Mouse (Mus musculus) neural tube, embryonic 13.5 days (tissue): ENCODE data around the gene Irs1. TPM values are rescaled to one million over a fixed set of nuclear protein-coding genes. Genes with fewer than 3 reads are reported as not detected.

ENCODE experiments used
- ATAC-seq: fragments of 200-750 bp; cut with Nextera tagmentation; 2 replicates; pipeline ENCODE4 v1.8.0; 2017; ENCODE audit warnings: low read depth, mild to moderate bottlenecking, moderate TSS enrichment, moderate library complexity
- H3K27ac ChIP-seq: fragments of 300-500 bp; sonication (generic); replicated peaks from 2 replicates; pipeline ENCODE4 v1.5.1; 2015; ENCODE audit warnings: moderate library complexity, mild to moderate bottlenecking, inconsistent platforms
- H3K27me3 ChIP-seq: fragments of 300-500 bp; sonication (generic); 2 replicates; pipeline ENCODE4 v1.6.1; 2015; ENCODE audit warnings: mild to moderate bottlenecking, inconsistent platforms
- H3K36me3 ChIP-seq: fragments of 300-500 bp; sonication (generic); 2 replicates; pipeline ENCODE4 v1.6.1; 2015; ENCODE audit warnings: mild to moderate bottlenecking, inconsistent platforms
- H3K4me1 ChIP-seq: fragments of 300-500 bp; sonication (generic); replicated peaks from 2 replicates; pipeline ENCODE4 v1.6.1; 2015; ENCODE audit warnings: inconsistent platforms
- H3K4me2 ChIP-seq: fragments of 300-500 bp; sonication (generic); 2 replicates; pipeline ENCODE4 v1.6.1; 2015; ENCODE audit warnings: inconsistent platforms, mild to moderate bottlenecking, moderate library complexity
- H3K4me3 ChIP-seq: fragments of 300-500 bp; sonication (generic); 2 replicates; pipeline ENCODE4 v1.5.1; 2015; ENCODE audit warnings: mild to moderate bottlenecking, inconsistent platforms
- H3K9ac ChIP-seq: fragments of 300-500 bp; sonication (generic); 2 replicates; pipeline ENCODE4 v1.6.1; 2015; ENCODE audit warnings: moderate library complexity, mild to moderate bottlenecking, inconsistent platforms
- H3K9me3 ChIP-seq: fragments of 300-500 bp; sonication (generic); 2 replicates; pipeline ENCODE4 v1.6.1; 2016; ENCODE audit warnings: inconsistent platforms
- WGBS: fragments of 180-500 bp; shearing (Covaris S2); methylation state at CpG from one replicate; pipeline ENCODE4 v1.1.7; 2015; 5-methylcytosine and 5-hydroxymethylcytosine counted together
- polyA plus RNA-seq: library from polyadenylated mRNA; unstranded; fragments of >200 nt; fragmentation: Nextera tagmentation; extraction: Ambion mirVana; gene quantifications from 2 replicates; pipeline ENCODE4 v1.2.1, GENCODE M21; 2015

Irs1 gene
- polyA plus RNA-seq, 1 experiment from 2014 or later, result 7.1 TPM

DNA sequence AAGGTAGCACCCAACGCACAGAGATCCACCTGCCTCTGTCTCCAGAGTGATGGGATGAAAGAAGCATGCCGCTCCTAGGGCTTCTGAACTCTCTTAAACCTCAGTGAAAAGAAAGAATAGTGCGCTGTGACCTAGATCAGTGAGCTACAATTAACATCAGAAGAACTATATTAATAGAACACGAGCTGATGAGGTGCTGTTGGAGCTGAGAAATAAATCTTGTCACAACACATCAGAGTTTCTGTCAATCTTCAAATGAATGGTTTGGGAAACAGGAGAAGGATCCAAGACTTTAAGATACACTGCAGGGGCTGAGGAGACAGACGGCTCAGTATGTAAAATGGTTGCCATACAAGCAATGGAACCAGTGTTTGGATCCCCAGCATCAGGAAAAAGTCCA is 19.0 kb downstream of the Irs1 start:
- peaks cover 8% of the 10 kb centered on the region for H3K36me3 ChIP-seq
- ATAC-seq, result no peak
- peaks cover 20% of the 10 kb centered on the region for H3K4me1 ChIP-seq
- H3K9me3 ChIP-seq, result no peaks in the 10 kb centered on the region
- no peak overlapping the region for H3K4me2 ChIP-seq
- H3K9ac ChIP-seq, result no peak overlapping the region
- H3K4me3 ChIP-seq, result no peak overlapping the region
- WGBS, result 84% methylated on average over 5 of the region's 5 CpGs
- H3K27me3 ChIP-seq, result no peaks in the 10 kb centered on the region
- H3K27ac ChIP-seq, result no peak overlapping the region

DNA sequence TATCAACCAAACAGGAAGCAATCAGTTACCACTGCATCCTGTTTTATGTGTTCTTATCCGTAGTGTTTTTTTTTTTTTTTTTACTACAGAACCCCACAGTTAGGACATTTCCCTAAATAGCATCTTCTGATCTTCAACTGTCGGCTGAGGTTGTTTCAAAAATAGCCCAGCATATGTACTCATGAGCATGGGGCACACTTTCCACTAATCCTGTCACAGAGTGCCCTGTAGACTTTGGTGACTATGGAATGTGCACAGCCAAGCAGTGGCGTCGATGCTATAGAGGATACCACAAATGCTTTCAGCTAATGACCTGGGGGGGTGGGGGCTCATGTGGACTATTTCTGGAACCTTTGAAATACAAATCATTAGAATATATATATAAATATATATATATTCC is 23.7 kb downstream of the Irs1 start:
- Histone ChIP-seq H3K9ac (no peak overlapping the region), H3K36me3 (no peaks in the 10 kb centered on the region), H3K27ac (no peak overlapping the region), H3K9me3 (no peaks in the 10 kb centered on the region), H3K4me3 (no peak overlapping the region), H3K4me2 (no peak overlapping the region), H3K4me1 (no peaks in the 10 kb centered on the region), H3K27me3 (no peaks in the 10 kb centered on the region)
- ATAC-seq, result no peak
- 79% methylated on average over 4 of the region's 4 CpGs for WGBS

- WGBS, result 63% methylated on average over 1 of the region's 1 CpGs
- H3K4me2 ChIP-seq, result no peak overlapping the region
- H3K4me3 ChIP-seq, result no peak overlapping the region
- H3K27ac ChIP-seq, result no peak overlapping the region
- no peaks in the 10 kb centered on the region for H3K27me3 ChIP-seq
- H3K4me1 ChIP-seq, result peaks cover 16% of the 10 kb centered on the region
- H3K9ac ChIP-seq, result no peak overlapping the region
- H3K9me3 ChIP-seq, result no peaks in the 10 kb centered on the region
- ATAC-seq, result no peak
- H3K36me3 ChIP-seq, result no peaks in the 10 kb centered on the region
Observed at GRCm38 (mm10) chr1:82262331-82262730, 28.9 kb downstream of the Irs1 start.

DNA sequence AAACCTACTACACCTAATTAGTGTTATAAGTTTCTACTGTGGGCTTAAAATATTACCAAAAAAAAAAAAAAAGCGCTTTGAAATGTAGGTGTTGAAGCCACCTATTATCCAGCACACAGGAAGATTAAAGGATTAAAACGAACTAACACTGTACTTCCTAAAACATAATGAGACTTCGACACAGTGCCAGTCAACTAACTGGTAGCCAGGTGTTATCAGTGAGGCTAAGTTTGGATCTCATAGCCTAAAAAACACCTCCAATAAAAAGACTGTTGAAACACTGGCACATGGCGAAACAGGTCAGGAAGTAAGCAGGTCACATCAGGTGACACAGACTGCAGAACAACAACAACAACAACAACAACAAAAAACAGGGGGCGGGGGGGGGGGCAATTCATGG is 29.6 kb downstream of the Irs1 start:
- H3K4me2 ChIP-seq, result no peak overlapping the region
- H3K36me3 ChIP-seq, result no peaks in the 10 kb centered on the region
- H3K4me3 ChIP-seq, result no peak overlapping the region
- H3K9ac ChIP-seq, result no peak overlapping the region
- no peak for ATAC-seq
- H3K27me3 ChIP-seq, result no peaks in the 10 kb centered on the region
- H3K9me3 ChIP-seq, result no peaks in the 10 kb centered on the region
- 89% methylated on average over 5 of the region's 5 CpGs for WGBS
- H3K27ac ChIP-seq, result no peak overlapping the region
- peaks cover 16% of the 10 kb centered on the region for H3K4me1 ChIP-seq

- WGBS, result 48% methylated on average over 9 of the region's 9 CpGs
Observed at GRCm38 (mm10) chr1:82261053-82261618, 30.1 kb downstream of the Irs1 start.

GRCm38 (mm10) chr1:82260055-82260454 is 31.2 kb downstream of the Irs1 start:
- Histone ChIP-seq H3K27ac (no peak overlapping the region), H3K9me3 (no peaks in the 10 kb centered on the region), H3K4me2 (no peak overlapping the region), H3K9ac (no peak overlapping the region), H3K4me1 (peaks cover 16% of the 10 kb centered on the region), H3K36me3 (no peaks in the 10 kb centered on the region), H3K4me3 (no peak overlapping the region), H3K27me3 (no peaks in the 10 kb centered on the region)
- WGBS, result 53% methylated on average over 3 of the region's 3 CpGs
- ATAC-seq, result no peak

More at GRCm38 (mm10) chr1:82261053-82261618, 30.1 kb downstream of the Irs1 start:
- Histone ChIP-seq H3K27me3 (no peaks in the 10 kb centered on the region), H3K4me2 (no peak overlapping the region), H3K9me3 (no peaks in the 10 kb centered on the region), H3K4me1 (peaks cover 16% of the 10 kb centered on the region), H3K4me3 (no peak overlapping the region), H3K9ac (no peak overlapping the region), H3K36me3 (no peaks in the 10 kb centered on the region), H3K27ac (no peak overlapping the region)
- ATAC-seq, result peak; percentile 67

DNA sequence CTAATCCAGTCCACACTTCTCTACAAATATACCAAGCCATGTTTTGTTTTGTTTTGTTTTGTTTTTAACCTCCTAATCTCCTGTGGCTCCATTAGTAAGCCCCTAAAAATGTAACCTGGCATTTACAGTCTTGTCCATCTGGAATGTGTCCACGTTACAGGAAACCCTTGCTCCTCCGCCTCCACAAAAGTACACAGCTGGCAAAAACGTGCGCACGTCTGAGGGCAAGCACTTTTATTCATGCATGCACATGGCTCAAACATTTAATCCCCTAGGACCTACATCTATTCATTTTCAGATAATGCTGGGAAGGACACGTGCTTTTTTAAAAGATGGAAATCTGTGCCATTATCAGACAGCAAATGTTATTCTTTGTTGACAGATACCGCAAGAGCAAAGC is 32.9 kb downstream of the Irs1 start:
- Histone ChIP-seq H3K36me3 (no peaks in the 10 kb centered on the region), H3K4me1 (peaks cover 17% of the 10 kb centered on the region), H3K27me3 (no peaks in the 10 kb centered on the region), H3K9me3 (no peaks in the 10 kb centered on the region), H3K27ac (no peak overlapping the region), H3K9ac (no peak overlapping the region), H3K4me3 (no peak overlapping the region), H3K4me2 (no peak overlapping the region)
- 39% methylated on average over 7 of the region's 7 CpGs for WGBS
- ATAC-seq, result no peak

DNA sequence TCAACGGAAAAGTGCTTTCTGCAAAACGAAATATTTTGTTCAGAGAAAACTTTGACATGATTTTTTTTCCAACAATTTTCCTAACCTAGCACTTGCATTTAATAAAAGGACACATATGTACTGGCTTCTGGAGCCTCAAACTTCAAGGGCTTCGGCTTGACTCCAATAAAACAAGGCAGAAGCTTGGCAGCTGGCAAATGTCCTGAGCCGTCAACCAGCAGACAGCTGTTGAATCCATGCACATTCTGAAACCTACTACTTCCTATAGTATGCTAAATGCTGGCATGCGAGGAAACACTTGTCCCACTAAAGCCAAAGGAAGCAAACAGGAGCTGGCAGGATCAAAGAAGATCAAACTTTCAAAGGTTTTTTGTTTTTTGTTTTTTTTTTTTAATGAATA is 33.8 kb downstream of the Irs1 start:
- 68% methylated on average over 5 of the region's 5 CpGs for WGBS
- Histone ChIP-seq H3K4me2 (no peak overlapping the region), H3K36me3 (no peaks in the 10 kb centered on the region), H3K27ac (no peak overlapping the region), H3K4me3 (no peak overlapping the region), H3K9me3 (no peaks in the 10 kb centered on the region), H3K9ac (no peak overlapping the region), H3K27me3 (no peaks in the 10 kb centered on the region), H3K4me1 (peaks cover 19% of the 10 kb centered on the region)
- ATAC-seq, result no peak

- ATAC-seq, result no peak
- Histone ChIP-seq H3K4me3 (no peak overlapping the region), H3K9me3 (no peaks in the 10 kb centered on the region), H3K27ac (no peak overlapping the region), H3K4me1 (peaks cover 10% of the 10 kb centered on the region; the same call in 1 of the 2 replicates), H3K36me3 (no peaks in the 10 kb centered on the region), H3K4me2 (no peak overlapping the region), H3K27me3 (no peaks in the 10 kb centered on the region), H3K9ac (no peak overlapping the region)
- WGBS, result 83% methylated on average over 9 of the region's 9 CpGs
Observed at GRCm38 (mm10) chr1:82253789-82254445, 37.3 kb downstream of the Irs1 start.

DNA sequence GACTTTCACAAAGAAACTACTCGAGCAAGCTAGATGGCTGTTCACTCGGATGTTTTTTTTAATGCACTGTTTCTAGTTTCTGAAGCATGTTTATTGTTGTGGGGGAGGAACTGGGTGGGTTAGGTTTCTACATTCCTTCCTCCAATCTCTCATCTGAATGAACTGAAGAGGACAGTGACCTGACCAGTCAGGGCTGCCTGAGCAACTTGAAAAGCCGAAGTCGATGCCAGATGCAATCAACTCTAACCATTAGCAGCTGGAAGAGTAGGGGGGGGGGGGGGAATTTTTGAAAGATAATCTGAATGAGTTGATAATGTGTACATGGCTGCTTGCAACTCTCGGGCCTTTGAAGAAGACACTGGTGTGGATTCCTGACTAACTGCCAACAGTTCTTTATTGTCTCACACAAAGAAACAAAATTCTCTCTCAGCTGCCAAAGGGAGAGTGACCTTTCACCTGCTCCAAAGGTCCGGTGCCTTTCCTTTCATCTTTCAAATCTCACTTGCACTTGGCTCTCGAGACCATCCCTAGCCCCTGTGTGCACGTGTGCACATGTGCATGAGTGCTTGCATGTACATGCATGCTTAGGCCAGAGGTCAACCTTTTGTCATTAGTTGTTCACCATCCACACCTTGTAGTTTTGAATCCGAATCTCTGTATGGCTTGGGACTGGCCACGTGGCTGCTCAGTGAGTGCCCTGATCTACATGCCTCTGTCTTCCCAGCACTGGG is 43.8 kb downstream of the Irs1 start:
- H3K27me3 ChIP-seq, result no peaks in the 10 kb centered on the region
- no peak overlapping the region for H3K4me2 ChIP-seq
- no peak for ATAC-seq
- H3K4me1 ChIP-seq, result no peaks in the 10 kb centered on the region
- H3K4me3 ChIP-seq, result no peak overlapping the region
- H3K9ac ChIP-seq, result no peak overlapping the region
- no peaks in the 10 kb centered on the region for H3K9me3 ChIP-seq
- H3K27ac ChIP-seq, result no peak overlapping the region
- H3K36me3 ChIP-seq, result 0 out of 2 replicates have a peak, but pooled peaks cover 5% of the 10 kb centered on the region
- 68% methylated on average over 10 of the region's 10 CpGs for WGBS

- no peak for ATAC-seq
- H3K36me3 ChIP-seq, result 0 out of 2 replicates have a peak, but pooled peaks cover 5% of the 10 kb centered on the region
- H3K4me2 ChIP-seq, result no peak overlapping the region
- H3K27ac ChIP-seq, result no peak overlapping the region
- H3K4me1 ChIP-seq, result no peaks in the 10 kb centered on the region
- H3K4me3 ChIP-seq, result no peak overlapping the region
- no peaks in the 10 kb centered on the region for H3K9me3 ChIP-seq
- H3K27me3 ChIP-seq, result no peaks in the 10 kb centered on the region
- no peak overlapping the region for H3K9ac ChIP-seq
- WGBS, result 90% methylated on average over 5 of the region's 5 CpGs
Observed at GRCm38 (mm10) chr1:82245002-82245401, 46.2 kb downstream of the Irs1 start.

- no peak for ATAC-seq
- no peaks in the 10 kb centered on the region for H3K9me3 ChIP-seq
- WGBS, result 86% methylated on average over 6 of the region's 6 CpGs
- H3K4me2 ChIP-seq, result no peak overlapping the region
- H3K27me3 ChIP-seq, result no peaks in the 10 kb centered on the region
- 0 out of 2 replicates have a peak, but pooled peaks cover 5% of the 10 kb centered on the region for H3K36me3 ChIP-seq
- H3K4me3 ChIP-seq, result no peak overlapping the region
- no peak overlapping the region for H3K9ac ChIP-seq
- H3K4me1 ChIP-seq, result no peaks in the 10 kb centered on the region
- H3K27ac ChIP-seq, result no peak overlapping the region
Observed at GRCm38 (mm10) chr1:82243260-82243825, 47.9 kb downstream of the Irs1 start.
